In genomic region chr1:63175853-63176252, GRCm38 (mm10) we compare ENCODE assay signal across 9 mouse cellular contexts. TPM values are rescaled to one million over a fixed set of nuclear protein-coding genes. Genes with fewer than 3 reads are reported as not detected.
DNase-seq lines count a peak whose midpoint lies in the region; ATAC-seq and TF ChIP-seq lines count a peak whose summit lies in the region.
"Had no signal": no experiment of that assay in that cellular context is flagged by ENCODE, and none has a peak within 500 bp of the region (broad histone marks: within the 10 kb centered on the region; RNA-seq: fewer than 3 reads in every experiment).

No protein-coding gene starts in this region.

- peak; percentile 5 for DNase-seq in embryo, embryonic 10 days (ENCODE audit: low spot score)
- DNase-seq in embryo, embryonic 10.5 days (ENCODE audit: low spot score), result no peak
- peak; percentile 48 for DNase-seq in 416B (ENCODE audit: low read depth)
- no peak for DNase-seq in urinary bladder, postnatal 10 days (ENCODE audit: low spot score)
- DNase-seq in frontal cortex, postnatal 36 days (ENCODE audit: low spot score in 2 of 2), result no peak

- peak overlapping the region; percentile 97 for H3K4me3 ChIP-seq in intestine, postnatal 0 days (ENCODE audit: low read depth, low read length)
- peak overlapping the region; percentile 72 for H3K4me3 ChIP-seq in midbrain, embryonic 15.5 days

- peaks cover 14% of the 10 kb centered on the region for H3K36me3 ChIP-seq in intestine, postnatal 0 days (ENCODE audit: control insufficient read depth, insufficient read depth)
- peaks cover 8% of the 10 kb centered on the region; the same call in 1 of the 2 replicates for H3K36me3 ChIP-seq in midbrain, embryonic 15.5 days (replicated peaks)

- ATAC-seq in erythroblast, adult 5-6 weeks (replicated peaks; ENCODE audit: low FRiP score, poor library complexity, severe bottlenecking), result peak; percentile 31
- ATAC-seq in intestine, postnatal 0 days, result no peak
- ATAC-seq in midbrain, embryonic 15.5 days (replicated peaks), result no peak

- no peaks in the 10 kb centered on the region for H3K27me3 ChIP-seq in intestine, postnatal 0 days (replicated peaks; ENCODE audit: control insufficient read depth, insufficient read depth, low read length)
- H3K27me3 ChIP-seq in midbrain, embryonic 15.5 days (replicated peaks), result no peaks in the 10 kb centered on the region

- H3K4me2 ChIP-seq in intestine, postnatal 0 days (replicated peaks; ENCODE audit: low read depth), result peak overlapping the region; percentile 68
- peak overlapping the region; percentile 83 for H3K4me2 ChIP-seq in midbrain, embryonic 15.5 days

- 0 out of 2 replicates have a peak, but pooled peaks cover 7% of the 10 kb centered on the region for H3K4me1 ChIP-seq in intestine, postnatal 0 days (replicated peaks; ENCODE audit: control insufficient read depth, insufficient read depth, low read length)
- peaks cover 26% of the 10 kb centered on the region for H3K4me1 ChIP-seq in midbrain, embryonic 15.5 days

- H3K9me3 ChIP-seq in intestine, postnatal 0 days (ENCODE audit: control insufficient read depth), result no peaks in the 10 kb centered on the region
- H3K9me3 ChIP-seq in midbrain, embryonic 15.5 days, result no peaks in the 10 kb centered on the region

- peak overlapping the region; percentile 89 for H3K9ac ChIP-seq in intestine, postnatal 0 days (ENCODE audit: low read depth, low read length)
- peak overlapping the region; percentile 86 for H3K9ac ChIP-seq in midbrain, embryonic 15.5 days

- WGBS in intestine, postnatal 0 days, result 5% methylated on average over 11 of the region's 11 CpGs
- WGBS in midbrain, embryonic 15.5 days, result 10% methylated on average over 11 of the region's 11 CpGs

- TF ChIP-seq CTCF in intestine, postnatal 0 days (IDR thresholded peaks at IDR 0.05; ENCODE audit: low read depth), result no peak

- H3K27ac ChIP-seq in intestine, postnatal 0 days (ENCODE audit: low read depth, low read length), result peak overlapping the region; percentile 85
- peak overlapping the region; percentile 92 for H3K27ac ChIP-seq in midbrain, embryonic 15.5 days

RNA-seq across cellular contexts. Expression of gene Eef1b2, which starts 0.8 kb away (rescaled TPM):
- 258 and 276 TPM in 2 replicates for total RNA-seq in erythroblast, adult 5-6 weeks (2015; ENCODE audit: low replicate concordance)
- 379 and 551 TPM in 2 replicates for total RNA-seq in erythroblast, adult 5-6 weeks (2017; ENCODE audit: low replicate concordance)
- 316 and 324 TPM in 2 replicates for polyA plus RNA-seq in intestine, postnatal 0 days (2015; fragmentation: Nextera tagmentation; extraction: Ambion mirVana)
- polyA plus RNA-seq in midbrain, embryonic 15.5 days (2015; fragmentation: Nextera tagmentation; extraction: Ambion mirVana), result 446 and 479 TPM in 2 replicates

RNA-seq across cellular contexts. Expression of gene Ndufs1, which starts 0.8 kb away (rescaled TPM):
- total RNA-seq in erythroblast, adult 5-6 weeks (2015; ENCODE audit: low replicate concordance), result 47.3 and 53.7 TPM in 2 replicates
- 55.9 and 56.6 TPM in 2 replicates for total RNA-seq in erythroblast, adult 5-6 weeks (2017; ENCODE audit: low replicate concordance)
- polyA plus RNA-seq in intestine, postnatal 0 days (2015; fragmentation: Nextera tagmentation; extraction: Ambion mirVana), result 124 and 129 TPM in 2 replicates
- 132 and 136 TPM in 2 replicates for polyA plus RNA-seq in midbrain, embryonic 15.5 days (2015; fragmentation: Nextera tagmentation; extraction: Ambion mirVana)

RNA-seq across cellular contexts. Expression of gene Gpr1, which starts 38.5 kb away (rescaled TPM):
- total RNA-seq in erythroblast, adult 5-6 weeks (2015; ENCODE audit: low replicate concordance), result not detected in 2 replicates
- not detected in 2 replicates for total RNA-seq in erythroblast, adult 5-6 weeks (2017; ENCODE audit: low replicate concordance)
- 0.08 TPM in 2 replicates for polyA plus RNA-seq in intestine, postnatal 0 days (2015; fragmentation: Nextera tagmentation; extraction: Ambion mirVana)
- polyA plus RNA-seq in midbrain, embryonic 15.5 days (2015; fragmentation: Nextera tagmentation; extraction: Ambion mirVana), result 0.66 and 1.2 TPM in 2 replicates
- total RNA-seq: hematopoietic stem cell, adult 5-6 weeks had no signal

Comparison
In these comparisons a context has a peak if more than half of its experiments do, and no peak if none do; other contexts are left out.
1. DNase-seq: peak in embryo, embryonic 10 days (single experiment) and 416B (single experiment); none in embryo, embryonic 10.5 days (single experiment), urinary bladder, postnatal 10 days (single experiment) and frontal cortex, postnatal 36 days (0 of 2).